Mouse (Mus musculus) v-Abl transformed pro-B cells (cell line): ENCODE measurements around the gene Grm4.

Experiments used
- in situ Hi-C, 2 experiments: fragments of 400-800 bp; cut with MboI; formaldehyde crosslinking; loops; one replicate each; pipeline ENCODE4 v1.15.1; 2025; ENCODE audit not compliant: unreplicated experiment in 2 of 2

Gene Grm4

DNA sequence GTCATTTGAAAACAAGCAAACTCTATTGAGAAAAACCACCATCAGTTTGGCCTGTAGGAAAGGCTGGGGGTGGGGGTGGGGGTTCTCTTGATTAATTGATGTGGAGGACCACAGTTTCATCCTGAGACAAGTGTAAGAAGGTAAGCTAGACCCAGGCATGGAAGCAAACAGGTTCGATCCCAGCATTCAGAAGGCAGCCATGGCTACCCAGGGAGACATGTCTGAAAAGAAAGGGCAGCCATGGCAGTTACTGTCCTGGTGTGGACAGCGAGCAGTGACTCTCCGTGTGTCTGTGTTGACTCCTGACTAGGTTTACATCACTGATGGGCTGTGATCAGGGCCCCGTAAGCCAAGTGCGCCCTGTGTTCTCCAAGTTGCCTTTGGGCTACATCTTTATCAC is at the start of gene Grm4:
Gene Grm4, minus strand, starts transcription at position 101 of the 400 bp plus-strand sequence.
- in situ Hi-C loops, result loop anchor here in 1 of 2 experiments (25.0 kb wide), 2 partner anchors 634 to 1084 kb away; no protein-coding TSS in a partner anchor

DNA sequence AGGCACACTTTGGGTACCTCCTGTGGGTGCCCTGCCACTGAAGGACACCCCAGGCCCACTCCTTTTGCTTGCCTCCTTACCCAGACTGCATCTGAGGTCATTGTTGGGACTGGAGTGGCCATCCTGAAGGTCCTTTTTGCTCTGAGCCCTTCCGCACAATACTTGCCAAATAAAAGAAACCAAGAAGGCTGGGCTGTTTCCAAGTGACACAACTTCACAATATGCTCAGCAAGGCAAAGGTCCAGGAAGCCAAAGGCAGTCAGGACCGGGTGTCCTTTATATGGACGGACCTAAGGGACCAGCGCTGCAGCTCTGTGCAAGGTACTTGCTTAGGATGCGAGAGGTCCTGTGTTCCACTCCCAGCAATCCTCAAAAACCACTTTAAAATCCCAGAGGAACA is 47.0 kb upstream of the Grm4 start:
- in situ Hi-C loops, result loop anchor here (5.0 to 10.0 kb wide), 3 partner anchors 36 to 197 kb away; no protein-coding TSS in a partner anchor

DNA sequence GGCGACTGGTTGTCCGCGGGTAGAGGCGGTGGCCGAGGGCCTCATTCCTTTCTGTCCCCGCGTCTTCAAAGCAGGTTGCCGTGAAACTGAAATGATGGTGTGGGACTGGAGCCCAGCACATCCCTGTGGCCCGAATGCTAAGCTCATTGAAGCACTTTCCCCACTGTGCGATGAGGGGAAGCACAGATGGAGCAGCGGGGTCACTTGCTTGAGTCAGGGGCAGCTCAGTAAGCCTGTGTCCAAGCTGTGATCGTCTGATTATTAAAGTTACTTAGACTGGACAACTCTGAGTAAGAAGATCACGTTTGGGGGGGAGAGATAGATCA is 44.7 kb upstream of the Grm4 start:
- in situ Hi-C loops, result loop anchor here (5.0 to 10.0 kb wide), 3 partner anchors 34 to 199 kb away; no protein-coding TSS in a partner anchor

DNA sequence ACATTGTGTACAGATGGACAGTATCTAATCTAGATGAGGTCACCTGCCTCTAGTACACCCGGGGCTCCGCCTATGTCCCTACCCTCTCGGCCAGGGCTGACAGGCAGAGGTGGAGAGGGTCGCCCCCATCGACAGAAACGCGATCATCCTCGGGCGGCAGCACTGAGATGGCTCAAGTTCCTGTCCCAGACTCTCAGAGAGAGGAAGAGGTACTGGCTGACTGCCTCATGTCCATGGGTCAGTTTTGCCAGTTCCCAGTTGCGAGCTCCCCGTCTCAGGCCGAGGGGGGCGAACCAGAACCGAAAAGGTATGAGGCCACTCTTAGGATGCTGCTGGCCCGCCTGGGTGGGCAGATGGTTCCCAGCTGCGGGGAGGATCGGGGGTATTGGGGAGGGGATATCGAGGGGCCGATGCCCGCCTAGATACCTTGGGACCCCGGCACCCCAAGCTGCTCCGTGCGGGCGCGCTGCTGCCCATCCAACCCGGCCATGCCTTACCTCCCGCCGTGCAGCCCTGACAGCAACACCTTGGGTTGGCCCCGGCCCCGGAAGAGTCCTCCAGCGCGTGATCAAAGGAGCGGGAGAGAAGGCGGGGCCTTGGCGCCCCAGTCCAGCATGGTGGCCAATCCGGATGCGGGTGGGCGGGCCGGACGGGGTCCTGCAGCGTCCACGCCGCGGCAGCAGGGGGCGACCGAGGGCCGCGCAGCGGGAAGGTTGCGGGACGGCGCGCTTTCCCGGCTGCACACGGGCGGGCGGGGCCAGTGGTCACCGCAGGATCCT is 44.1 kb upstream of the Grm4 start, which contains the start of gene AI413582:
Gene AI413582, minus strand, starts transcription at position 594 of the 779 bp plus-strand sequence.
- in situ Hi-C loops, result loop anchor here (5.0 to 10.0 kb wide), 3 partner anchors 33 to 199 kb away; no protein-coding TSS in a partner anchor

DNA sequence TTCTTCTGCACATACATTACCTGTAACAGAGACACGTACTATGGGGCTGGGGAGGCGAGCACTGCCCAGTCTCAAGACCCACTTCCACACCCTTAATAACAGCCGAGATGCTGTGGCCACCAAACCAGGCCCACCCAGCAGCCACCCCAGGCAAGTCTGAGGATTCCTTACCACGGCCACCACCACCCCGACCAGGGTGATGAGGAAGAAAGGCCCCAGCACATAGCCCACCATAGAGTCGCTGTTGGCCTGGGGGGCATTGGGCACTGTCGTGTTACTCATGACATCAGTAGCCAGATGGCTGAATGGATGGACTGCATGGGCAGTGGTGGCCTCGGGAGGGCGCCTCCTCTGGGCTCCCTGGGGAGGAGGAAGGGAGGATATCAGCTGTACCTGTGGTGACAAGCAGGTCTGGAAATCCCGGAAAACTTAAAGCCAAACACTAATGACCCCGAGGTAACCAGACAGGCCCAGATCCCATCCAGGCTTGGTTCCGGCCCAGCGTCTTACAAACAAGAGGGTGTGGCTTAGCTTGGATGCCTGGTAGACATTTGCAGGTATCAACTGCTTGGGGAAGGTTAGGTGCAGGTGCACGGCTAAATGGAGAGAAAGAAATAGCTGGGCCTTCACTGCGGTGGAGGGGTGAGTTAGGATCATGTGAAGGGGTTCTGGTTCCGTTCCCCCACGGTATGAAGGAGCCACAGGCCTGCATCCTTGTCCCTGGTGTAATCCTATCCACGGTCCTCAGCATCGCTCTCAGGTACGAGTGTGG is 43.4 kb upstream of the Grm4 start:
- in situ Hi-C loops, result loop anchor here (5.0 to 10.0 kb wide), 3 partner anchors 32 to 200 kb away; no protein-coding TSS in a partner anchor

DNA sequence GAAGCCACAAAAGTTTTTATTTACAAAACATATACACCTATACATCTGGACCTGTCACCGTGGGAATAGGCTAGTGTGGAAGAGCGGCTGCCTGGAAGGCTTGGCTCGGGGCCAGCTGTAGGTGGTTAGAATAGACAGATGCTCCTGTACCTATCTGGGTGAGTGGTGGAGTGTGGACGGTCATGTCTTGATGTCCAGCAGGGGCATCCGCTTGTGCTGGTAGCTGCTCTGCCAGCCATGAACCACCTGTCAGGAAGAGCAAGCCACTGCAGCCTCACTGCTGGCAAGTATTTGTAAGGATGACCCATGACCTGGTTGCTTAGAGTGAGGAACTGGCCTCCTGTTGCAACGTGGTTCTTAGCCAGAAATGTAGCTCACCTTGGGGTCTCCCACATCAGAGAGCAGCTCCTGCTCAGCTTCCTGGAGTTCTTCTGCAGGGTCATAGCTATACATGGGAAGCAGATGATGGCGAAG is 42.6 kb upstream of the Grm4 start:
- in situ Hi-C loops, result loop anchor here in 1 of 2 experiments (10.0 kb wide), 1 partner anchor 201 kb away; no protein-coding TSS in a partner anchor

DNA sequence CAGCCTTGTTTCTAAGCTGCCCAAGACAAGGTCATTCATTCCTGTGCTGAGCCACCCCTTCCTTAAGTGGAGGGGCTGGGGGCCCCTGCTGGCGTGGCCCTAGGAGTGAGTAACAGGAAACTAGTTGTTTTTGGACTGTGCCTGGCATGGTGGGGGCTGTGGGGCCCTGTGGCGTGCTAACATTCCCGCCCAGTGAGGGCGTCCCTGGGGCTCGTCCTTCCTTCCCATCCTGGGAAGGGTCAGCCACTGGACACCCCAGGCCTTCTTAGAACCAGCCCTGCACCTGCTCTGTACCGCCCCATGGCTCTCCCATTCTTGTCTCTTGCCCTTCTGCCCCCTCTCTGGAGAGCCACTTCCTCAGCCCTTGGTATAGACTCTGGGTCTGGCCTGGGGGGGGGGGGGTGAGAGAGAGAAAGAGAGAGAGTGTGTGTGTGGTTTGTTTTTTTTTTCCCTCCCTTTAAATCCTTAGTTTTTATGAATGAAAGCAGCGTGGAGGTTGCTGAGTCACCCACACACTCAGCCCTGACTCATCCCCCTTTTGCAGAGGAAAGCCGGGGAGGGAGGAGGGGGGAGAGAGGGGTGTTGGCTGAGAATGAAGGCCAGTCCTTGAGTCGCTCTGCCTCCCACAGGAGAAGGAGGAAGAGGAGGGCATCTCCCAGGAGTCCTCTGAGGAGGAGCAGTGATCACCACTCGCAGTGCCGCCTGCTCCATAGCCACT is 40.8 kb upstream of the Grm4 start:
- in situ Hi-C loops, result loop anchor here in 1 of 2 experiments (10.0 kb wide), 1 partner anchor 203 kb away; no protein-coding TSS in a partner anchor

DNA sequence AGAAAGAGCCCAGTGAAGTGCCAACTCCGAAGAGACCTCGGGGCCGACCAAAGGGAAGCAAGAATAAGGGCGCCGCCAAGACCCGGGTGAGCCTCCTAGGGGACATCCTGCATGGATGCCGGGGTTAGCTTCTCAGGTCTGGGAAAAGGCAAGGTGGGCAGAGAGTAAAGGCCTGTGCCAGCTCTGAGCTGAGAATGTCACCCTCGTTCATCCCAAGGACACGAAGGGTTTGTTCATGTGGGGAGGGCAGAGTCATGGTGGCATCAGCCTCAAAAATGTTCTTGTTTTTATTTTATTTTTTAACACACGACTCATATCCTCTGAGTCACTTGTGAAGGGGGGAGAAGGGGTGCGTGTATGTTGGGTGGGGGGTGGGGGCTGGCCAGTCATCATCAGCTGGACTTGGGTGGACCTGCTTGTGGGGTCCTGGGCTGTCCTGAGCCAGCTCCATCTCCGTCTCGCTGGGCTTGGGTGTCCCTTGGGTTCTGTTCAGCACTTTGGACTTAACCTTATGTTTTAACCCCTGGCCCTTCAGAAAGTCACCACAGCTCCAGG is 39.8 kb upstream of the Grm4 start:
- in situ Hi-C loops, result loop anchor here in 1 of 2 experiments (10.0 kb wide), 1 partner anchor 204 kb away; no protein-coding TSS in a partner anchor

DNA sequence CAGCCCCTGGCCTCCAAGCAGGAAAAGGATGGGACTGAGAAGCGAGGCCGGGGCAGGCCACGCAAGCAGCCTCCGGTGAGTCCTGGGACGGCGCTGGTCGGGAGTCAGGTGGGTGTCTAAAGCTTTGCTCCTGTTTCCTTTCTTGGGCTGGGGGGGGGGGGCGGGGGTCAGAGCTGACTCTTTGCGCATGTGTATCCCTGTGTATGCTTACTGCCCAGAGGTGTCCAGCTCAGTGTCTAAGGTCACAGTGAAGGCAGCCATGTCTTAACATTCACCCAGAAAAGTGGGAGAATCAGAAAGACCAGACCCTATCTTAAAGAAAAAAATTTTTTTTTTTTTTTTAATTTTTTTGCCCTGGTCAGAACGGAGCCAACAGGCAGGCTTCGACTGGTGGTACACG is 38.4 kb upstream of the Grm4 start:
- in situ Hi-C loops, result no loop called here

DNA sequence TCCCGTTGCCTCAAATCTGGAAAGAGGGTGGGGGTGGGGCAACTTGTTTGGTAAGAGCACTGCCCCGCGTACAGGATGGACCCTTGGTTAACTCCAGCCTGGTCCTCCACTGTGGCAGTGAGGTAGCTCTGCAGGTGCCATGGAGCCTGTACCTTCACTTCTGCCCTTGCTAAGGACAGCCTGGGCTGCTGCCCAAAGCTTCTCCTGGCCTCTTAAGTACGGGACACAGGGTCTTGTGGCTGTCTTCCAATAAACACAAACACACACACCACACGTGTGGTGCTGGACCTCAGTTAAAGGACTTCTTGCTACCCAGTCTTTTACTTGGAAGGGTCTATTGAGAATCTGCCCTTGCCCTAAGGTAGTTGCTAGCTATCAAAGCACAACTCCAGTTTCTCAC is 37.6 kb upstream of the Grm4 start:
- in situ Hi-C loops, result no loop called here

DNA sequence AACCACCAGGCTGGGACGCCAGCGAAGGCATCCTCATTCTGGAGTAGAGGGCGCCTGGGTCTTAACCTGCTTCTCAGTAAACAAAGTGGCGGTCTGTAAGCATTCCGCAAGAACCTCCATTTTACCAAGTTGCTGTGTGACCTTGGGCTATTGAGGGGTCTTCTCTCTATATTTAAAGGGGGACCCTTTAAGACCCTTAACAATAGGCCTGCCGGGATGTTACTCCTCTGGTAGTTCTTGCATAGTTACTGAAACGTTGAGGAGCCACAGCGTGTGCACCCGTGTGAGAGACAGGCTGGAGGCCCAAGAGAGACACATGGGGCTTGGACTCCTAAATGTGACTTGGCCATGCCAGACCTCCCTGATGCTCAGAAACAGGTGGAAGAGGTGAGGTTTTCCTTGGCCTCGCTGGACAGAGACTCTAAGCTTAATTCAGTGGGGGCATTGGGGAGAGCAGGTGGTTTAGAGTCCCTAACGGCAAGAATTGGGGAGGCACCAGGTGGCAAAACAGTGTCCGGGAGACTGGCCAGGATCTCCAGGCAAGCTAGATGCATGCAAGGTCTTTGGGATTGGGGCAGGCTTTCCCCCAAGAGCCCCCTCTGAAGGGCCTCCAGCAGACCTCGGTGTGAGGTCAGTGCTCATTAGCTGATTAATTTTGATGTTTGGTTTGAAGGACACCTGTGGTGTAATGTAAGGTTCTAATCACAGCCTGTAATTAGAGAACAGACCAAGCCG is 36.9 kb upstream of the Grm4 start:
- in situ Hi-C loops, result no loop called here

DNA sequence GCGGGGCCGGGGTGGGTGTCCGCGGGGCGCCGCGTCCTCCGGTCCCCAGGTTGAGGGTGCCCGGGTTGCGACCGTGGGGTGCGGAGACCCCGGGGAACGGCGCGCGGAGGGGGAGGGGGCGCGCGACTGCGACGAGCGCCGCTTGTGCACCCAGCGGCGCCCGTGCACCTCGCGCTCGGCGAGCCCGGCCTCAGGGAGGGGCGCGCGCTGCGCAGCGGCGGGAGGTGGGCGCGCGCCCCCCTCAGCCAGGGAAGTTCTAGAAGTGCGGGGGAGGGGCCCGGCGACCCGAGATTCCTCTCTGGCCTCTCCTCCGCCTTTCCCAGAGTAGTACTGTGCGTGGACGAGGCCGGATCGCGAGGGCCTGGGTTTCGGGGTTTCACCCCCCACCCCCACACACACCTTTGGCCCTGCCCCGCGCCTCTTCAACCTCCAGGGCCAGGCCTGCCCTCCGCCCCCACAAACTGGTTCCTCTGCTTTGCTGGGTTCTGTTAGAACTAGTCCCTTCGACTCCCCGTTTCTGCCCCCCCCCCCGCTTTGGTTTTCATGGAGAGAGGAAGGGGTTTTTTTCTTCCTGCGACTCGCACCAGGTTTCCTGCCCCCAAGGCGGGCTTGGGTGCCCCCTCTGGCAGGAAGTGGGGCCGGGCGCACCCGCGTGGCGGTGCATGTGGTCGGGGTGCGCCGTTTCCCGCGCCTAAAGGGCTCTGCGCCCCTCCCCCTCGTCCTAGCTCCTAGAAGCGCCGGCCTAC is 36.2 kb upstream of the Grm4 start:
- in situ Hi-C loops, result no loop called here

DNA sequence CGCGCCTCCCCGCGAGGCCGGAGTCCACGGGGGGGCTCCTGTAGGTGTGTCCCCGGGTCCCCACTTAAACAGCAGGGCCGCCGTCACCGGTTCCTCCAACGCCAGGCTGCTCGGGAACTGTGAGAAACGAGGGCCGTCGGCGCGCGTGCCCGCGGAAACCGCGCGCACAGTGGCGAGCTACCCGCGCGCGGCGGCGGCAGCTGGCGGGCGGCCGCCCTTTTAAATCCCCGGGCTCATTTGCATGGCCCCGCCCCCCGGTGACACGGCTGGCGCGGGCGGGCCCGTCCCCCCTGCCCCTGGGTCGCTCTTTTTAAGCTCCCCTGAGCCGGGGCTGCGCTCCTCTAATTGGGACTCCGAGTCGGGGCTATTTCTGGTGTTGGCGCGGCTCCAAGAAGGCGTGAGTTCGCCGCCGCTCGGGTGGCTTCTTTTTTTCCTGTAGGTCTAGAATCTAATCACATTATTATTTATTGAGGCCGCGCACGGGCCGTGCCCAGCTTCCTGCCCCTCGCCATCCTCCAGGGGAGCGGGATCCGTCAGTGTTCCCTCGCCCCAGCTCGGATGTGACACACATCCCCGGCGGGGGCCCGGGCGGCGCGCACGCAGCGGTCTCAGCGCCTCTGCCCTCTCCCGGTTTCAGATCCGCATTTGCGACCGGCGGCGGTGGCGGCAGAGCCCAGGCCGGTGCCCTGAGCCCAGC is 35.3 kb upstream of the Grm4 start, which contains the start of gene Hmga1:
Gene Hmga1, plus strand, starts transcription at position 183 of the 697 bp plus-strand sequence.
- in situ Hi-C loops, result no loop called here

DNA sequence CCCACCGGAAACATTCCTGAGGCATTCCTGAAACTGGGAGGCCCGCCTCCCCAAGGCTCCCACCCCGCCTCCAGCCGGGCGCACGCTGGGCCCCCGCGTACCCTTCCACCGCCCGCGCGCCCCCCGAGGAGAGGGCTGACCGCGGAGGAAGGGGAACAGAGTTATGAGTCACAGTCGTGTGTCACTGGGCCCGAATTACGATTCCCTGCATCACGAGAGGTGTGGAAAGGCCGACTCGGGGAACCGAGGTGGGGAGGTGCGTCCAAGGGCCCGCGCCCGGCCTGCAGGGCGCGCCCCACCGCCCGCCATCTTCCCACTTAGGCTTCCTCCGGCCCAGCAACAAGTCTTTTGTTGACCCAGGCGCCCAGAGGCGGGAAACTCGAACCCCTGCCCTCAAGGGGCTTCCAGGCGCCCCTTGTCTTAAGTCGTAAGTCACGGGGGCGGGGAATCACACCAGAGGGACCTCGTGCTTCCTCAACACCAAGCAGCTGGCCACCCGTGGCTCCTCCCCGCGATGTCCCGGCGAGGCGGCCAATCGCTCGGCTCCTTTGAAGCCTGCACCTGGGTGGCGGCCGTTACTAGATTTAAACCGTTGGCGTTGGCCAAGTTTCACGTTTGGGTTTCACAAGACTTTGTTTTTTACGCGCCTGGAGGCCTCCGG is 34.4 kb upstream of the Grm4 start:
- in situ Hi-C loops, result no loop called here

DNA sequence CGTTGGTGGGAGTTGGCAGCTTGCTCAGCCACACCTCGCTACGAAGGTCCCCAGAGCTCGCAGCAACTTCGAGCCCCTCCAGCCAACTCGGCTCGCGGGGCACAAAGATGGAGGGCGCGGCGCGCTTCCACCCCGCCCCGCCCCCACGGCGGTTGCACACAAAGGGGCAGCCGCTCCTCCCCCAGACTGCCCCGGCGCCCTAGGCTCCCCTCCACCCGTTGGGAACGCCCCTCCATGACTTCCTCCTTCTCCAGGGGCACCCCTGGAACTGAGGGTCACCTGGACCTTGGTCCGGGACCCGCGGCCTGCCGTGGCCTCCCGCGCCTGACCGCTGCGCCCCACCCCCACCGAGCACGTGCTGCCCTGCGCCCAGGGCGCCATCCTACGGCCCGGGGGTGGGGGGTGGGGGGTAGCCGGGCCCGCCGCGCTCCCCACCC is 33.9 kb upstream of the Grm4 start:
- in situ Hi-C loops, result no loop called here

DNA sequence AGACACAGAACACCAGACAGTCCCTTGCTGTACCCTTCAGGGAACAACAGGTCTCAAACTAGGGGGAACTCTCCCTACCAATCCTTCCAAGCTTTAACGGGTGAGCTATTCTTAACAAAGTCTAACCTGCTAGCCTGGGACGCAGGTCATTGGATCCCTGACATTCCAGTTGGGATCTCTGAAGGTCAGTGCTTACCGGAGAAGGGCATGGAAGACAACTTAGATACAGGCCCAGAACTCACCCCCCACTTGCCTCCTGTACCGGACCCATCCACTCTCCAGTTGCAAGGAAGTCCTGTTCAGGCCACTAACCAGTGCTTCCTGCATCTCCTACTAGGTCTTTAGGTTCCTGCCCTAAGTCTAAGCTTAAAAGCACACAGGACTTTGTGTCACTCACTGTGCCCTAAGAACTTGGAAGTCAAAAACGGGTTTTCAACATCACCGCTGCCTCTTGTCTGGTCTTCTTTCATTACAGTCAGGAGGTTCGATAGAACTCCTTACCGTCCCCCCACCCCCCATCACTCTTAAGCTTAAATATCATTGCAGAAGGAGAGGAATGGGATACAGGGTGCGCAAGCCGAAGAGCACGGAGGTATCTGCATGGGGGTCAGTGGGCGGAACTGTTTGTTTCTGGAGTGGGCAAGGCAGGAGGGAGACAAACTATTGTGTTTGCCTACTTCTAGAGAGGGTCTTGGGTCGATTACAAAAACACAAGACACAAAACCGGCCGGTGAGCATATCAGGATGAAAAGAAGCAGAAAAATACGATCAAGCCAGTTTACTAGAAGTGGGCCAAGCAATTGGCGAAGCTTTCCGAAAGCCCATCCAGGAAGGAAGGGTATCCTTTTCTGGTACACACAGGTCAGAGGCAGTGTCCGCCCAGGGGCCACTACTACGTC is 33.1 kb upstream of the Grm4 start:
- in situ Hi-C loops, result no loop called here
